Mouse (Mus musculus): ENCODE results near the gene Colq. TPM values are rescaled to one million over a fixed set of nuclear protein-coding genes. Genes with fewer than 3 reads are reported as not detected.

Colq gene
- 4.3 and 5.1 TPM in 2 replicates for polyA plus RNA-seq (2012; rRNA removed)
- polyA plus RNA-seq (2014; fragmentation: Nextera tagmentation; extraction: Ambion mirVana): 3.8 and 4.9 TPM in 2 replicates

GRCm38 (mm10) chr14:31591243-31591642 lies at the start of gene Colq:
TSS of gene Colq (minus strand) at chr14:31591343.
- no peak for ATAC-seq (ENCODE audit: low FRiP score, low read depth)
- Histone ChIP-seq H3K27me3 (ENCODE audit: control insufficient read depth, insufficient read depth, low read length) (no peaks in the 10 kb centered on the region), H3K27ac (replicated peaks; ENCODE audit: low read depth, low read length) (no peak within 1 kb of the TSS), H3K9ac (ENCODE audit: low read depth, low read length, severe bottlenecking) (no peak within 1 kb of the TSS), H3K4me2 (replicated peaks; ENCODE audit: low read depth, low read length, severe bottlenecking) (no peak within 1 kb of the TSS), H3K4me3 (replicated peaks; ENCODE audit: low read length) (no peak within 1 kb of the TSS), H3K9me3 (ENCODE audit: control insufficient read depth, low read length) (no peaks in the 10 kb centered on the region), H3K36me3 (ENCODE audit: control insufficient read depth, insufficient read depth, low read length) (no peaks in the 10 kb centered on the region), H3K4me1 (ENCODE audit: control insufficient read depth, insufficient read depth, low read length) (no peaks in the 10 kb centered on the region)
- TF ChIP-seq POLR2A (IDR thresholded peaks at IDR 0.05; ENCODE audit: borderline replicate concordance, extremely low read depth, insufficient read depth, insufficient read length): no peak
- 88% methylated on average over 3 of the region's 3 CpGs for WGBS
- DNase-seq (ENCODE audit: low spot score): no peak

GRCm38 (mm10) chr14:31640346-31640889 lies 49.3 kb upstream of the Colq start, which contains the start of gene Gm49387:
TSS of gene Gm49387 (minus strand) at chr14:31640878.
- peaks cover 5% of the 10 kb centered on the region for H3K4me1 ChIP-seq (ENCODE audit: control insufficient read depth, insufficient read depth, low read length)
- H3K27ac ChIP-seq (replicated peaks; ENCODE audit: low read depth, low read length): peak within 1 kb of the TSS; percentile 86
- H3K4me2 ChIP-seq (replicated peaks; ENCODE audit: low read depth, low read length, severe bottlenecking): peak within 1 kb of the TSS; percentile 76
- no peaks in the 10 kb centered on the region for H3K36me3 ChIP-seq (ENCODE audit: control insufficient read depth, insufficient read depth, low read length)
- no peak for TF ChIP-seq POLR2A (IDR thresholded peaks at IDR 0.05; ENCODE audit: borderline replicate concordance, extremely low read depth, insufficient read depth, insufficient read length)
- H3K9me3 ChIP-seq (ENCODE audit: control insufficient read depth, low read length): no peaks in the 10 kb centered on the region
- H3K4me3 ChIP-seq (replicated peaks; ENCODE audit: low read length): peak within 1 kb of the TSS; percentile 59
- WGBS: 5% methylated on average over 26 of the region's 26 CpGs
- DNase-seq (ENCODE audit: low spot score) (no peak), ATAC-seq (ENCODE audit: low FRiP score, low read depth) (peak; percentile 32; the same call in 1 of the 2 replicates)
- no peaks in the 10 kb centered on the region for H3K27me3 ChIP-seq (ENCODE audit: control insufficient read depth, insufficient read depth, low read length)
- peak within 1 kb of the TSS; percentile 63 for H3K9ac ChIP-seq (ENCODE audit: low read depth, low read length, severe bottlenecking)

GRCm38 (mm10) chr14:31630677-31631076 lies 39.5 kb upstream of the Colq start:
- no peak overlapping the region for H3K9ac ChIP-seq (ENCODE audit: low read depth, low read length, severe bottlenecking)
- DNase-seq (ENCODE audit: low spot score) (no peak), ATAC-seq (ENCODE audit: low FRiP score, low read depth) (no peak)
- H3K36me3 ChIP-seq (ENCODE audit: control insufficient read depth, insufficient read depth, low read length): no peaks in the 10 kb centered on the region
- H3K27ac ChIP-seq (replicated peaks; ENCODE audit: low read depth, low read length): no peak overlapping the region
- no peaks in the 10 kb centered on the region for H3K9me3 ChIP-seq (ENCODE audit: control insufficient read depth, low read length)
- TF ChIP-seq POLR2A (IDR thresholded peaks at IDR 0.05; ENCODE audit: borderline replicate concordance, extremely low read depth, insufficient read depth, insufficient read length): no peak
- no peak overlapping the region for H3K4me2 ChIP-seq (replicated peaks; ENCODE audit: low read depth, low read length, severe bottlenecking)
- H3K27me3 ChIP-seq (ENCODE audit: control insufficient read depth, insufficient read depth, low read length): no peaks in the 10 kb centered on the region
- no peaks in the 10 kb centered on the region for H3K4me1 ChIP-seq (ENCODE audit: control insufficient read depth, insufficient read depth, low read length)
- no peak overlapping the region for H3K4me3 ChIP-seq (replicated peaks; ENCODE audit: low read length)
- 80% methylated on average over 7 of the region's 7 CpGs for WGBS

- no peak for TF ChIP-seq POLR2A (IDR thresholded peaks at IDR 0.05; ENCODE audit: borderline replicate concordance, extremely low read depth, insufficient read depth, insufficient read length)
- no peak overlapping the region for H3K4me2 ChIP-seq (replicated peaks; ENCODE audit: low read depth, low read length, severe bottlenecking)
- no peak for DNase-seq (ENCODE audit: low spot score)
- no peak overlapping the region for H3K27ac ChIP-seq (replicated peaks; ENCODE audit: low read depth, low read length)
- H3K9me3 ChIP-seq (ENCODE audit: control insufficient read depth, low read length): no peaks in the 10 kb centered on the region
- H3K4me1 ChIP-seq (ENCODE audit: control insufficient read depth, insufficient read depth, low read length): no peaks in the 10 kb centered on the region
- no peak for ATAC-seq (ENCODE audit: low FRiP score, low read depth)
- 73% methylated on average over 12 of the region's 12 CpGs for WGBS
- 0 out of 2 replicates have a peak, but pooled peaks cover 3% of the 10 kb centered on the region for H3K36me3 ChIP-seq (ENCODE audit: control insufficient read depth, insufficient read depth, low read length)
- H3K27me3 ChIP-seq (ENCODE audit: control insufficient read depth, insufficient read depth, low read length): no peaks in the 10 kb centered on the region
- no peak overlapping the region for H3K9ac ChIP-seq (ENCODE audit: low read depth, low read length, severe bottlenecking)
- H3K4me3 ChIP-seq (replicated peaks; ENCODE audit: low read length): no peak overlapping the region
These were observed 31.6 kb upstream of the Colq start for GRCm38 (mm10) chr14:31622748-31623147.

- Histone ChIP-seq H3K27me3 (ENCODE audit: control insufficient read depth, insufficient read depth, low read length) (no peaks in the 10 kb centered on the region), H3K4me1 (ENCODE audit: control insufficient read depth, insufficient read depth, low read length) (no peaks in the 10 kb centered on the region), H3K9me3 (ENCODE audit: control insufficient read depth, low read length) (no peaks in the 10 kb centered on the region), H3K27ac (replicated peaks; ENCODE audit: low read depth, low read length) (no peak overlapping the region), H3K9ac (ENCODE audit: low read depth, low read length, severe bottlenecking) (no peak overlapping the region), H3K36me3 (ENCODE audit: control insufficient read depth, insufficient read depth, low read length) (0 out of 2 replicates have a peak, but pooled peaks cover 3% of the 10 kb centered on the region), H3K4me2 (replicated peaks; ENCODE audit: low read depth, low read length, severe bottlenecking) (no peak overlapping the region), H3K4me3 (replicated peaks; ENCODE audit: low read length) (no peak overlapping the region)
- no peak for ATAC-seq (ENCODE audit: low FRiP score, low read depth)
- WGBS: 75% methylated on average over 9 of the region's 9 CpGs
- no peak for TF ChIP-seq POLR2A (IDR thresholded peaks at IDR 0.05; ENCODE audit: borderline replicate concordance, extremely low read depth, insufficient read depth, insufficient read length)
- DNase-seq (ENCODE audit: low spot score): no peak
These were observed 29.6 kb upstream of the Colq start for GRCm38 (mm10) chr14:31620591-31621223.
